Comparison of ENCODE assay signal across 8 mouse cellular contexts in genomic region chr11:76998705-76999226, GRCm38 (mm10). TPM values are rescaled to one million over a fixed set of nuclear protein-coding genes. Genes with fewer than 3 reads are reported as not detected.
DNase-seq lines count a peak whose midpoint lies in the region; ATAC-seq and TF ChIP-seq lines count a peak whose summit lies in the region.

No protein-coding gene starts in this region.

- DNase-seq in lung, adult 18-20 months = no peak
- DNase-seq in retina, embryonic 14.5 days (ENCODE audit: low spot score) = peak; percentile 41
- no peak for DNase-seq in urinary bladder, postnatal 25 days (ENCODE audit: low spot score)
- DNase-seq in layer of hippocampus, postnatal 10 days (ENCODE audit: low spot score in 2 of 2) = no peak

- H3K36me3 ChIP-seq in lung, embryonic 15.5 days = no peaks in the 10 kb centered on the region
- H3K36me3 ChIP-seq in limb, embryonic 12.5 days = no peaks in the 10 kb centered on the region

- 6% methylated on average over 24 of the region's 24 CpGs for WGBS in lung, embryonic 15.5 days
- 9% methylated on average over 24 of the region's 24 CpGs for WGBS in limb, embryonic 12.5 days

- ATAC-seq in lung, embryonic 15.5 days (ENCODE audit: borderline replicate concordance, extremely low read depth, low FRiP score, low TSS enrichment) = no peak
- ATAC-seq in limb, embryonic 12.5 days (ENCODE audit: insufficient number of reproducible peaks, insufficient read depth, low FRiP score, low TSS enrichment, low read depth) = no peak
- ATAC-seq in CD4-positive, CD25-positive, alpha-beta regulatory T cell, adult 4 months = no peak

- TF ChIP-seq POLR2A in embryonic fibroblast, embryonic 13.5 days (IDR thresholded peaks at IDR 0.05; ENCODE audit: low read depth, low read length) = no peak

- no peaks in the 10 kb centered on the region for H3K9me3 ChIP-seq in lung, embryonic 15.5 days
- no peaks in the 10 kb centered on the region for H3K9me3 ChIP-seq in limb, embryonic 12.5 days

- peak overlapping the region; percentile 24; the same call in 1 of the 2 replicates for H3K9ac ChIP-seq in lung, embryonic 15.5 days
- 0 out of 2 replicates have a peak overlapping the region, but pooled peaks have one; percentile 42 for H3K9ac ChIP-seq in limb, embryonic 12.5 days (replicated peaks)

- peak overlapping the region; percentile 96 for H3K4me2 ChIP-seq in lung, embryonic 15.5 days
- peak overlapping the region; percentile 90 for H3K4me2 ChIP-seq in limb, embryonic 12.5 days

- H3K27me3 ChIP-seq in lung, embryonic 15.5 days = peaks cover 66% of the 10 kb centered on the region
- peaks cover 74% of the 10 kb centered on the region for H3K27me3 ChIP-seq in limb, embryonic 12.5 days

- TF ChIP-seq CTCF in embryonic fibroblast, embryonic 13.5 days (IDR thresholded peaks at IDR 0.05; ENCODE audit: borderline replicate concordance, insufficient read depth, low read length) = no peak

- peaks cover 21% of the 10 kb centered on the region for H3K4me1 ChIP-seq in lung, embryonic 15.5 days
- peaks cover 3% of the 10 kb centered on the region for H3K4me1 ChIP-seq in embryonic fibroblast, embryonic 13.5 days (ENCODE audit: control insufficient read depth, insufficient read depth, low read length)
- peaks cover 20% of the 10 kb centered on the region for H3K4me1 ChIP-seq in limb, embryonic 12.5 days (replicated peaks)

- H3K27ac ChIP-seq in lung, embryonic 15.5 days = no peak overlapping the region
- no peak overlapping the region for H3K27ac ChIP-seq in embryonic fibroblast, embryonic 13.5 days (ENCODE audit: insufficient read depth, low read length)
- no peak overlapping the region for H3K27ac ChIP-seq in limb, embryonic 12.5 days

- peak overlapping the region; percentile 53 for H3K4me3 ChIP-seq in lung, embryonic 15.5 days
- peak overlapping the region; percentile 16 for H3K4me3 ChIP-seq in embryonic fibroblast, embryonic 13.5 days (ENCODE audit: insufficient read depth, low read length)
- peak overlapping the region; percentile 49 for H3K4me3 ChIP-seq in limb, embryonic 12.5 days (replicated peaks)

RNA-seq across cellular contexts. Expression of gene Slc6a4, which starts 0.4 kb away (rescaled TPM):
- polyA plus RNA-seq in lung, embryonic 15.5 days (2015; fragmentation: Nextera tagmentation; extraction: Ambion mirVana) = 1.8 and 2.0 TPM in 2 replicates
- polyA plus RNA-seq in embryonic fibroblast, embryonic 13.5 days (2011; ENCODE audit: insufficient read length, low read depth, missing spikeins) = 0.23 TPM in 1 of 2 replicates, not detected in the other
- 0.60 and 0.98 TPM in 2 replicates for polyA plus RNA-seq in limb, embryonic 12.5 days (2016; fragmentation: Nextera tagmentation; extraction: Ambion mirVana)
- polyA plus RNA-seq in CD4-positive, CD25-positive, alpha-beta regulatory T cell, adult 4 months (2017; shearing (Covaris generic)) = under 1 TPM in 1 of 2 experiments, not detected in 1; 0.24 TPM
- total RNA-seq in layer of hippocampus, postnatal 10 days (2021) = under 1 TPM in 1 of 2 experiments, not detected in 1; 0.53 TPM
